Mouse (Mus musculus) forebrain, embryonic 10.5 days (tissue): ENCODE measurements around the gene Pik3r1. TPM values are rescaled to one million over a fixed set of nuclear protein-coding genes. Genes with fewer than 3 reads are reported as not detected.

Source experiments
- DNase-seq: peaks from one replicate; pipeline ENCODE4 v3.0.0-alpha.2; 2017; ENCODE audit warnings: low spot score; ENCODE audit errors: extremely low spot score
- H3K27ac ChIP-seq: fragments of 300-500 bp; sonication (generic); 2 replicates; pipeline ENCODE4 v1.5.1; 2016; ENCODE audit warnings: mild to moderate bottlenecking
- H3K27me3 ChIP-seq: fragments of 300-500 bp; sonication (generic); 2 replicates; pipeline ENCODE4 v1.6.1; 2016; ENCODE audit warnings: mild to moderate bottlenecking; ENCODE audit not compliant: poor library complexity, severe bottlenecking
- H3K36me3 ChIP-seq: fragments of 300-500 bp; sonication (generic); replicated peaks from 2 replicates; pipeline ENCODE4 v1.6.1; 2016; ENCODE audit warnings: mild to moderate bottlenecking, moderate library complexity
- H3K4me1 ChIP-seq: fragments of 300-500 bp; sonication (generic); 2 replicates; pipeline ENCODE4 v1.6.1; 2016
- H3K4me3 ChIP-seq: fragments of 300-500 bp; sonication (generic); 2 replicates; pipeline ENCODE4 v1.5.1; 2016; ENCODE audit warnings: mild to moderate bottlenecking, moderate library complexity
- H3K9me3 ChIP-seq: fragments of 300-500 bp; sonication (generic); 2 replicates; pipeline ENCODE4 v1.6.1; 2016; ENCODE audit warnings: mild to moderate bottlenecking, moderate library complexity
- WGBS: fragments of 180-500 bp; shearing (Covaris S2); methylation state at CpG from one replicate; pipeline ENCODE4 v1.1.7; 2016; 5-methylcytosine and 5-hydroxymethylcytosine counted together
- polyA plus RNA-seq: library from polyadenylated mRNA; unstranded; fragments of >200 nt; fragmentation: Nextera tagmentation; extraction: Ambion mirVana; gene quantifications from 2 replicates; pipeline ENCODE4 v1.2.1, GENCODE M21; 2016

The Pik3r1 gene
- polyA plus RNA-seq, 1 experiment from 2014 or later: 11.5 TPM

DNA sequence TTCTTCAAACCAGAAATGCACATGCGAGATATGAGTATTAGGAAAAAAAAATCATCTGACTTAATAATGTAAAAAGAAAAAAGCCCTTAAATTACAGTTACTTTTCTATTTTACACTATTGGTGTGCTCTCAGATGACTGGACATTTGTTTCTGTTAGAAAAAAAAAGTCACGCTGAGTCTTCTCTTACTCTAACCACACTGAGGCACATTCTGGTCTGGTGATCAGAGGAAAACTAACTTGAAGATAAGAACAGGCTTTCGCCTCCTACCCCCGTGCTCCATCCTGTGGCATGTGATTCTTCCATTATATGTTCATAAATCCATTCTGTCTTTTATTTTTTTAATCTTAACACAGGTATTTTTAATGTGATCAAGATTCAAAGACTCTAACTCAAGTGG lies 30.5 kb upstream of the Pik3r1 start:
- Histone ChIP-seq H3K27ac (no peak overlapping the region), H3K4me1 (peaks cover 24% of the 10 kb centered on the region), H3K4me3 (no peak overlapping the region), H3K36me3 (no peaks in the 10 kb centered on the region), H3K9me3 (no peaks in the 10 kb centered on the region), H3K27me3 (peaks cover 35% of the 10 kb centered on the region)
- DNase-seq: no peak
- 84% methylated on average over 4 of the region's 4 CpGs for WGBS

- Histone ChIP-seq H3K9me3 (no peaks in the 10 kb centered on the region), H3K36me3 (no peaks in the 10 kb centered on the region), H3K27ac (no peak overlapping the region), H3K4me1 (peaks cover 24% of the 10 kb centered on the region), H3K4me3 (no peak overlapping the region), H3K27me3 (peaks cover 24% of the 10 kb centered on the region)
- 60% methylated on average over 6 of the region's 6 CpGs for WGBS
- DNase-seq: no peak
Observed at GRCm38 (mm10) chr13:101796983-101797382, 29.0 kb upstream of the Pik3r1 start.

DNA sequence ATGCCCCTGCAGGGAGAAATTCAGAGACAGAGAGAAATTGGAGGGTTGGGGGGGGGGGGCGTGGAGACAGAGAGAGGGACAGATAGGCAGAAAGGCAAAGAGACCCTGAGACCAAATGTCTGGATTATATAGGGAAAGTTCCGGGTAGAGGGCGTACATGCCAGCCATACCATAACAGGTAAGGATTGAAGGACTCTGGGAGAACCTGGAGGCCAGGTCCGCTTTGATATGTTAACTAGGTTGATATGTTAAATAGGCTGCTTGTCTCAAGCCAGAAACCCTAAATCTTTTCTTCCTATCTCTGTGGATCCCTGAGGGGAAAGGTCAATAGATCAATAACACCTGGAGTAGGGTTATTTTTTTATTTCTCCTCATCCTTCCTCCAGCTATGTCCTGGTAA lies 17.7 kb upstream of the Pik3r1 start:
- DNase-seq: no peak
- H3K27me3 ChIP-seq: no peaks in the 10 kb centered on the region
- no peak overlapping the region for H3K4me3 ChIP-seq
- H3K4me1 ChIP-seq: no peaks in the 10 kb centered on the region
- no peaks in the 10 kb centered on the region for H3K9me3 ChIP-seq
- H3K36me3 ChIP-seq: no peaks in the 10 kb centered on the region
- 86% methylated on average over 4 of the region's 4 CpGs for WGBS
- no peak overlapping the region for H3K27ac ChIP-seq

DNA sequence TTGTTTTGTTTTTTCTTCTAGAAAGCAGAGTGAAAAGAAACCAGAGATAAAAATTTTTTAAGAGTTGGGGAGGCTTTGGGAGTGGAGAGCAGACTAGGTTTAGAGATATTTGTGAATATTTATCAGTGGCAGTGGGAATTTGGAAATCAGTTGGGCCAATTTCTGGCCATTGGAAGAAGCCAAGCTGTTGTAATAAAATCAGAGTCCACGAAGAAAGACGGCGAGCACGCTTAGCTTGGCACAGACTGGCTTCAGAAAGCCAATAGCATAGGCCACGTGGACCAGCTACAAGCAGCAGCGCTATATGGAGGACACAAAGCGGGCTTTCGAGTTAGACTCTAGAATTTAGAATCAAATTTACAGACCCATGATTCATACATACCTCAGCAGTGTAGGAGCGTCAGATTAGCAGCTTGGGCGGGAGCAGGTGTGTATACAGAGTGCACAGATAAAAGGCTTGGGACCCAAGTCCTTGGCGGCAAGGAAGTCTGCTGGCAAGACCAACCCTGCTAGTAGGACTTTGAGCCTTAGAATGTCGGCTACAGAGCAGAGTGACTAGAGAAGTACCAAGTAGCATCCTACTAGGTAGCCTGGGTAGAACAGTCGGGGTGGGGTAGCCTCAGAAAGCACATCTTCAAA lies 16.8 kb upstream of the Pik3r1 start:
- WGBS: 92% methylated on average over 13 of the region's 13 CpGs
- no peak for DNase-seq
- no peaks in the 10 kb centered on the region for H3K27me3 ChIP-seq
- no peak overlapping the region for H3K4me3 ChIP-seq
- no peaks in the 10 kb centered on the region for H3K36me3 ChIP-seq
- no peak overlapping the region for H3K27ac ChIP-seq
- no peaks in the 10 kb centered on the region for H3K9me3 ChIP-seq
- H3K4me1 ChIP-seq: no peaks in the 10 kb centered on the region

DNA sequence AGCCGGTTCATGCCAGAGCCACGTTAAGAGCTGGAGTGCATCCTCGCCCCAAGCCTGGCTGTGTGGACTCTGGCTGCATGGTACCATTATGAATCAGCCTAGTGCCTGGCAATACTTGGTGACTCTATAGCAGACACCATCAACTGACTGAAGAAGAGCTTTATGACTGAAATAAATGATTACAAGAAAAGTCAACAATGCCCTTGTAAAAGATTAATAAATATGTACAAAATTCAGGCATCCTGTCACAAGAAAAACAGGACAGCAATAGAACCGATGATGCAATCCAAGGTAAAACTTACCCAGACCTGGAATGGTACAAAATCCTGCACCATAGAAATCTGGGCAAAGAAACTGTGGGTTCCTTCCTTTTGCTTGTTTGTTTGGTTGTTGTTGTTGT lies 11.0 kb upstream of the Pik3r1 start:
- DNase-seq: no peak
- no peaks in the 10 kb centered on the region for H3K27me3 ChIP-seq
- 92% methylated on average over 4 of the region's 4 CpGs for WGBS
- no peaks in the 10 kb centered on the region for H3K36me3 ChIP-seq
- H3K4me3 ChIP-seq: no peak overlapping the region
- H3K4me1 ChIP-seq: no peaks in the 10 kb centered on the region
- H3K9me3 ChIP-seq: no peaks in the 10 kb centered on the region
- no peak overlapping the region for H3K27ac ChIP-seq

- Histone ChIP-seq H3K36me3 (no peaks in the 10 kb centered on the region), H3K4me3 (no peak overlapping the region), H3K9me3 (no peaks in the 10 kb centered on the region), H3K27me3 (no peaks in the 10 kb centered on the region), H3K27ac (no peak overlapping the region), H3K4me1 (no peaks in the 10 kb centered on the region)
- WGBS: 86% methylated on average over 3 of the region's 3 CpGs
- DNase-seq: no peak
Observed at GRCm38 (mm10) chr13:101777851-101778250, 9.8 kb upstream of the Pik3r1 start.

- no peaks in the 10 kb centered on the region for H3K27me3 ChIP-seq
- H3K9me3 ChIP-seq: no peaks in the 10 kb centered on the region
- peaks cover 20% of the 10 kb centered on the region for H3K4me1 ChIP-seq
- DNase-seq: no peak
- H3K27ac ChIP-seq: no peak overlapping the region
- H3K4me3 ChIP-seq: no peak overlapping the region
- H3K36me3 ChIP-seq: no peaks in the 10 kb centered on the region
Observed at GRCm38 (mm10) chr13:101771071-101771470, 3.1 kb upstream of the Pik3r1 start.

- no peak overlapping the region for H3K4me3 ChIP-seq
- H3K9me3 ChIP-seq: no peaks in the 10 kb centered on the region
- DNase-seq: no peak
- no peak overlapping the region for H3K27ac ChIP-seq
- H3K27me3 ChIP-seq: no peaks in the 10 kb centered on the region
- H3K4me1 ChIP-seq: peaks cover 31% of the 10 kb centered on the region
- H3K36me3 ChIP-seq: no peaks in the 10 kb centered on the region
- 87% methylated on average over 4 of the region's 4 CpGs for WGBS
Observed at GRCm38 (mm10) chr13:101769955-101770354, 1.9 kb upstream of the Pik3r1 start.

GRCm38 (mm10) chr13:101768630-101768991 lies 594 bp upstream of the Pik3r1 start:
- Histone ChIP-seq H3K27me3 (0 out of 2 replicates have a peak, but pooled peaks cover 4% of the 10 kb centered on the region), H3K4me1 (peaks cover 39% of the 10 kb centered on the region), H3K36me3 (no peaks in the 10 kb centered on the region), H3K9me3 (no peaks in the 10 kb centered on the region), H3K4me3 (peak overlapping the region; percentile 89), H3K27ac (peak overlapping the region; percentile 93)
- DNase-seq: no peak
- WGBS: 1% methylated on average over 17 of the region's 17 CpGs

DNA sequence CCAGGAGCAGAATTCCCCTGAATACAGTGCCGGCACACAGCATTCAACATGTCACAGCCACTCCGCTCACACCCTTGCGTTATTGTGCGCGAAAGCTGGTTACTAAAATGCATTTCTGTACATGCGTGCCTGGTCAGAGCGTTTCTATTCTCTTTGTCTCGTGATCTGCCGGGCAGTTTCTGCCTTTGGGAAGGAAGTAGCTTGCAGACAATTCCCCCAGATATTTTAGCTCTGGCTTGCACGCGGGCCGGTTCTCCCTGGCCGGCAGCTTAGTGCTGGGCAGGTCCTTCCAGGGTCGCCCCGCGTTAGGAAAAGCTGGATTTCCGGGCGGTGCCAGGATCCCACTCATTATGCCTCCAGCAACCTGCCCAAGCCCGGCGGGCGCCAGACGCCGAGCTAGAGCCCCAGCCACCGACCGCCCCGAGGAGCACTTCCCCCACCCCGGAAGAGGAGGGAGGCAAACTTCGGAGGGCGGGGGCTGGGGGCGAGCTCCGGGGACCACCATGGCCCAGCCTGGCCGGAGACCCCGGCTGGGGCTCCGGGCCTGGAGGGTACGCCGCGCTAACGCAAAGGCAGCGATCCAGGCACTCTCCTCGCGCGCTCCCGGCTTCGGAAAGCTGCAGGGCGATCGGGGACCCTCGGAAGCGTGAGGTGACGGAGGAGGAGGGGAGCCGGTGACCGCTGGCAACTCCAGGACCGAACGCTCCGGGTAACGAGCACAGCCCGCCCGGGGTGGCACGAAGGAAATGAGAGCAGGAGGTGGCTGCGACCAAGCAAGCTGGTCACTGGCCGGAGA lies 806 bp downstream of the Pik3r1 start:
- DNase-seq: peak; percentile 71
- Histone ChIP-seq H3K9me3 (no peaks in the 10 kb centered on the region), H3K36me3 (no peaks in the 10 kb centered on the region), H3K27me3 (0 out of 2 replicates have a peak, but pooled peaks cover 4% of the 10 kb centered on the region), H3K4me1 (peaks cover 53% of the 10 kb centered on the region), H3K4me3 (peak overlapping the region; percentile 89), H3K27ac (peak overlapping the region; percentile 93)
- WGBS: under 1% methylated on average over 60 of the region's 60 CpGs

DNA sequence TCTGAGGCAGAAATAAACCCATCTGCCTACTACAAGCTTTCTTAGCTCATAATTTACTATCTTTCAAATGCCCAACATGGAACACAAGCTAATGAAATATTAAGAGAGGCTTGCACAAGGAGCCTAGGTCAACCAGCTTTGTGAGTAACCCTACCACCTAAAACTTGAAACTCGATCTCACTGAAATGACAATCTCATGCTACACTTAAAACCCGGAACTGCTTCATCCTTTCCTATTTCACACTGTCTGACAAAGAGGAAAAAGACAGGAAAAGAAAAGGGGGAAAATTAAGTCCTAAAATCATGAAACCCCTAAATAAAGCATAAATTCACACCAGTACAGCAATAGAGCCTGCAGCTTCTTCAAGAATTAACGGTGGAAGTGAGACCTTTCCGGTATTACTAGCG lies 1.4 kb downstream of the Pik3r1 start:
- H3K36me3 ChIP-seq: no peaks in the 10 kb centered on the region
- peak overlapping the region; percentile 89 for H3K4me3 ChIP-seq
- 0 out of 2 replicates have a peak, but pooled peaks cover 4% of the 10 kb centered on the region for H3K27me3 ChIP-seq
- peak overlapping the region; percentile 93 for H3K27ac ChIP-seq
- no peak for DNase-seq
- no peaks in the 10 kb centered on the region for H3K9me3 ChIP-seq
- peaks cover 56% of the 10 kb centered on the region for H3K4me1 ChIP-seq
- under 1% methylated on average over 5 of the region's 5 CpGs for WGBS

DNA sequence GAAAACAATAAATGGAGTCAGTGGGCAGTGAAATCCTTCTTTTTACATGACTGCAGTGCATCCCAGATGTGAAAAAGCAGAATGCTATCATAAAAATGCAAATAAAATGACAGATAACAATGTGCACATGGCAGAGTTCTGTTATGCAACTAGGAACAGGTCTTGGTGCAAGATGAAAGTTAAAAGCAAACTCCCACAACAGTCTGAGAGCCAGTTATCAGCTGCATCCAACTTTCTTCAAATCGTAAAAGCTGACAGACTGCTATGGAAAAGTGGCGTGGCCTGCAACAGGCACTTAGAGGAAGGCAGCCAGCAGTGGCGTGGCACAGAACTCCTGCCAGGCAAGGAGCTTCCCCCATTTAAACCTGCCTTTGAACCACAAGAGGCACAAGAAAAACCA lies 2.0 kb downstream of the Pik3r1 start:
- Histone ChIP-seq H3K4me1 (peaks cover 63% of the 10 kb centered on the region), H3K4me3 (peak overlapping the region; percentile 89), H3K27ac (no peak overlapping the region), H3K9me3 (no peaks in the 10 kb centered on the region), H3K27me3 (0 out of 2 replicates have a peak, but pooled peaks cover 4% of the 10 kb centered on the region), H3K36me3 (no peaks in the 10 kb centered on the region)
- WGBS: 49% methylated on average over 3 of the region's 3 CpGs
- no peak for DNase-seq

- DNase-seq: no peak
- 79% methylated on average over 5 of the region's 5 CpGs for WGBS
- Histone ChIP-seq H3K27me3 (0 out of 2 replicates have a peak, but pooled peaks cover 4% of the 10 kb centered on the region), H3K4me1 (peaks cover 81% of the 10 kb centered on the region), H3K27ac (no peak overlapping the region), H3K36me3 (no peaks in the 10 kb centered on the region), H3K4me3 (no peak overlapping the region), H3K9me3 (no peaks in the 10 kb centered on the region)
Observed at GRCm38 (mm10) chr13:101764111-101764510, 3.9 kb downstream of the Pik3r1 start.
